Mouse (Mus musculus) kidney, embryonic 15.5 days (tissue): ENCODE measurements around the gene Dnm3. TPM values are rescaled to one million over a fixed set of nuclear protein-coding genes. Genes with fewer than 3 reads are reported as not detected.

Experiments used
- ATAC-seq: fragments of 200-750 bp; cut with Nextera tagmentation; replicated peaks from 2 replicates; pipeline ENCODE4 v1.8.0; 2017; ENCODE audit warnings: moderate TSS enrichment; ENCODE audit not compliant: low FRiP score
- H3K27ac ChIP-seq: fragments of 300-500 bp; sonication (generic); 2 replicates; pipeline ENCODE4 v1.5.1; 2015; ENCODE audit warnings: mild to moderate bottlenecking, inconsistent platforms
- H3K27me3 ChIP-seq: fragments of 300-500 bp; sonication (generic); 2 replicates; pipeline ENCODE4 v1.6.1; 2015; ENCODE audit warnings: inconsistent platforms
- H3K36me3 ChIP-seq: fragments of 300-500 bp; sonication (generic); 2 replicates; pipeline ENCODE4 v1.6.1; 2015; ENCODE audit warnings: inconsistent platforms
- H3K4me1 ChIP-seq: fragments of 300-500 bp; sonication (generic); 2 replicates; pipeline ENCODE4 v1.6.1; 2015; ENCODE audit warnings: inconsistent platforms
- H3K4me2 ChIP-seq: fragments of 300-500 bp; sonication (generic); 2 replicates; pipeline ENCODE4 v1.6.1; 2015; ENCODE audit warnings: moderate library complexity, mild to moderate bottlenecking, inconsistent platforms
- H3K4me3 ChIP-seq: fragments of 300-500 bp; sonication (generic); replicated peaks from 2 replicates; pipeline ENCODE4 v1.5.1; 2015; ENCODE audit warnings: mild to moderate bottlenecking, inconsistent platforms
- H3K9ac ChIP-seq: fragments of 300-500 bp; sonication (generic); 2 replicates; pipeline ENCODE4 v1.6.1; 2015; ENCODE audit warnings: mild to moderate bottlenecking, inconsistent platforms
- H3K9me3 ChIP-seq: fragments of 300-500 bp; sonication (generic); replicated peaks from 2 replicates; pipeline ENCODE4 v1.6.1; 2016; ENCODE audit warnings: inconsistent platforms
- WGBS: fragments of 180-500 bp; shearing (Covaris S2); methylation state at CpG from one replicate; pipeline ENCODE4 v1.1.7; 2015; ENCODE audit warnings: mixed read lengths; 5-methylcytosine and 5-hydroxymethylcytosine counted together
- polyA plus RNA-seq: library from polyadenylated mRNA; unstranded; fragments of >200 nt; fragmentation: Nextera tagmentation; extraction: Ambion mirVana; gene quantifications from 2 replicates; pipeline ENCODE4 v1.2.1, GENCODE M21; 2015

Gene Dnm3
- polyA plus RNA-seq, 1 experiment from 2014 or later = 7.6 TPM

GRCm38 (mm10) chr1:161976255-161977182, 501.3 kb downstream of the Dnm3 start:
- H3K4me2 ChIP-seq = no peak overlapping the region
- H3K9ac ChIP-seq = no peak overlapping the region
- 44% methylated on average over 16 of the region's 16 CpGs for WGBS
- peak; percentile 42 for ATAC-seq
- H3K27me3 ChIP-seq = no peaks in the 10 kb centered on the region
- no peaks in the 10 kb centered on the region for H3K36me3 ChIP-seq
- peak overlapping the region; percentile 67 for H3K27ac ChIP-seq
- peaks cover 47% of the 10 kb centered on the region for H3K4me1 ChIP-seq
- H3K4me3 ChIP-seq = no peak overlapping the region
- no peaks in the 10 kb centered on the region for H3K9me3 ChIP-seq

- 50% methylated on average over 8 of the region's 8 CpGs for WGBS
- Histone ChIP-seq H3K27me3 (no peaks in the 10 kb centered on the region), H3K9ac (no peak overlapping the region), H3K27ac (no peak overlapping the region), H3K4me3 (no peak overlapping the region), H3K36me3 (peaks cover 9% of the 10 kb centered on the region), H3K9me3 (no peaks in the 10 kb centered on the region), H3K4me1 (peaks cover 63% of the 10 kb centered on the region), H3K4me2 (no peak overlapping the region)
- no peak for ATAC-seq
These were observed 505.6 kb downstream of the Dnm3 start for GRCm38 (mm10) chr1:161972233-161972632.

- H3K9me3 ChIP-seq = no peaks in the 10 kb centered on the region
- H3K36me3 ChIP-seq = peaks cover 9% of the 10 kb centered on the region
- H3K27me3 ChIP-seq = no peaks in the 10 kb centered on the region
- no peak for ATAC-seq
- WGBS = 98% methylated on average over 9 of the region's 9 CpGs
- H3K9ac ChIP-seq = no peak overlapping the region
- no peak overlapping the region for H3K4me3 ChIP-seq
- H3K4me1 ChIP-seq = peaks cover 51% of the 10 kb centered on the region
- H3K27ac ChIP-seq = no peak overlapping the region
- no peak overlapping the region for H3K4me2 ChIP-seq
These were observed 507.0 kb downstream of the Dnm3 start for GRCm38 (mm10) chr1:161970874-161971273.

- peaks cover 9% of the 10 kb centered on the region for H3K36me3 ChIP-seq
- peak; percentile 98 for ATAC-seq
- peaks cover 34% of the 10 kb centered on the region for H3K4me1 ChIP-seq
- peak within 1 kb of the TSS; percentile 60 for H3K4me2 ChIP-seq
- no peaks in the 10 kb centered on the region for H3K27me3 ChIP-seq
- H3K4me3 ChIP-seq = peak within 1 kb of the TSS; percentile 82
- 4% methylated on average over 38 of the region's 38 CpGs for WGBS
- H3K9me3 ChIP-seq = no peaks in the 10 kb centered on the region
- peak within 1 kb of the TSS; percentile 88 for H3K27ac ChIP-seq
- H3K9ac ChIP-seq = peak within 1 kb of the TSS; percentile 68
These were observed 509.0 kb downstream of the Dnm3 start, which contains the start of gene Pigc for GRCm38 (mm10) chr1:161968589-161969407. Pigc (plus strand) TSS chr1:161969186.

- H3K4me1 ChIP-seq = peaks cover 29% of the 10 kb centered on the region
- no peak overlapping the region for H3K4me2 ChIP-seq
- 65% methylated on average over 2 of the region's 2 CpGs for whole genome bisulfite sequencing
- no peaks in the 10 kb centered on the region for H3K9me3 ChIP-seq
- H3K27ac ChIP-seq = no peak overlapping the region
- peaks cover 9% of the 10 kb centered on the region for H3K36me3 ChIP-seq
- no peak for ATAC-seq
- no peak overlapping the region for H3K9ac ChIP-seq
- no peak overlapping the region for H3K4me3 ChIP-seq
- no peaks in the 10 kb centered on the region for H3K27me3 ChIP-seq
These were observed 509.9 kb downstream of the Dnm3 start for GRCm38 (mm10) chr1:161967936-161968335.

GRCm38 (mm10) chr1:161962465-161963377, 515.1 kb downstream of the Dnm3 start:
- no peaks in the 10 kb centered on the region for H3K4me1 ChIP-seq
- peak; percentile 81 for ATAC-seq
- 50% methylated on average over 3 of the region's 3 CpGs for WGBS
- H3K9ac ChIP-seq = no peak overlapping the region
- H3K27me3 ChIP-seq = no peaks in the 10 kb centered on the region
- H3K4me3 ChIP-seq = no peak overlapping the region
- H3K36me3 ChIP-seq = no peaks in the 10 kb centered on the region
- H3K27ac ChIP-seq = no peak overlapping the region
- no peaks in the 10 kb centered on the region for H3K9me3 ChIP-seq
- H3K4me2 ChIP-seq = no peak overlapping the region

GRCm38 (mm10) chr1:161957964-161958950, 519.6 kb downstream of the Dnm3 start:
- Histone ChIP-seq H3K4me3 (no peak overlapping the region), H3K4me2 (no peak overlapping the region), H3K36me3 (no peaks in the 10 kb centered on the region), H3K27me3 (no peaks in the 10 kb centered on the region), H3K4me1 (no peaks in the 10 kb centered on the region), H3K9me3 (no peaks in the 10 kb centered on the region), H3K9ac (no peak overlapping the region), H3K27ac (no peak overlapping the region)
- 75% methylated on average over 19 of the region's 19 CpGs for WGBS
- ATAC-seq = no peak

GRCm38 (mm10) chr1:161955846-161956245, 522.0 kb downstream of the Dnm3 start:
- Histone ChIP-seq H3K4me1 (peaks cover 9% of the 10 kb centered on the region; the same call in 1 of the 2 replicates), H3K9me3 (no peaks in the 10 kb centered on the region), H3K4me2 (no peak overlapping the region), H3K27me3 (no peaks in the 10 kb centered on the region), H3K36me3 (no peaks in the 10 kb centered on the region), H3K9ac (no peak overlapping the region), H3K4me3 (no peak overlapping the region), H3K27ac (no peak overlapping the region)
- WGBS = 68% methylated on average over 5 of the region's 5 CpGs
- no peak for ATAC-seq

- WGBS = 15% methylated on average over 1 of the region's 1 CpGs
- Histone ChIP-seq H3K4me1 (peaks cover 9% of the 10 kb centered on the region; the same call in 1 of the 2 replicates), H3K27ac (peak overlapping the region; percentile 41), H3K27me3 (no peaks in the 10 kb centered on the region), H3K4me3 (no peak overlapping the region), H3K9ac (no peak overlapping the region), H3K4me2 (no peak overlapping the region), H3K9me3 (no peaks in the 10 kb centered on the region), H3K36me3 (no peaks in the 10 kb centered on the region)
- ATAC-seq = peak; percentile 95
These were observed 525.2 kb downstream of the Dnm3 start for GRCm38 (mm10) chr1:161952599-161952998.

GRCm38 (mm10) chr1:161951009-161951779, 526.6 kb downstream of the Dnm3 start:
- Histone ChIP-seq H3K4me3 (no peak overlapping the region), H3K4me1 (peaks cover 9% of the 10 kb centered on the region; the same call in 1 of the 2 replicates), H3K4me2 (no peak overlapping the region), H3K36me3 (no peaks in the 10 kb centered on the region), H3K9me3 (no peaks in the 10 kb centered on the region), H3K9ac (no peak overlapping the region), H3K27me3 (no peaks in the 10 kb centered on the region), H3K27ac (no peak overlapping the region)
- ATAC-seq = no peak
- WGBS = 74% methylated on average over 5 of the region's 5 CpGs
